Mouse (Mus musculus): ENCODE measurements around the gene Gm648. TPM values are rescaled to one million over a fixed set of nuclear protein-coding genes. Genes with fewer than 3 reads are reported as not detected.
A peak's percentile ranks its signal among the peaks of the same experiment; 100 is the strongest.

Gm648 gene
- not detected in 2 replicates for polyA plus RNA-seq (2015; fragmentation: Nextera tagmentation; extraction: Ambion mirVana)

GRCm38 (mm10) chrX:56549506-56549905 is at the start of gene Gm648:
Gene Gm648 (minus strand): TSS chrX:56549606.
- WGBS: 87% methylated on average over 7 of the region's 7 CpGs
- DNase-seq (ENCODE audit: low spot score) (no peak), ATAC-seq (replicated peaks; ENCODE audit: low FRiP score, low read depth) (no peak)
- Histone ChIP-seq H3K27me3 (ENCODE audit: insufficient read depth, low read length) (no peaks in the 10 kb centered on the region), H3K9ac (ENCODE audit: low read depth, low read length) (no peak within 1 kb of the TSS), H3K4me2 (ENCODE audit: low read length) (no peak within 1 kb of the TSS), H3K9me3 (replicated peaks; ENCODE audit: low read length) (no peaks in the 10 kb centered on the region), H3K4me3 (replicated peaks; ENCODE audit: low read depth, low read length) (no peak within 1 kb of the TSS), H3K36me3 (ENCODE audit: insufficient read depth, low read length) (no peaks in the 10 kb centered on the region), H3K27ac (no peak within 1 kb of the TSS), H3K4me1 (replicated peaks; ENCODE audit: insufficient read depth, low read length) (no peaks in the 10 kb centered on the region)
- TF ChIP-seq CTCF (IDR thresholded peaks at IDR 0.05; ENCODE audit: low read depth): no peak

- WGBS: 26% methylated on average over 44 of the region's 44 CpGs
- peak; percentile 97 for DNase-seq (ENCODE audit: low spot score)
- H3K36me3 ChIP-seq (ENCODE audit: insufficient read depth, low read length): no peaks in the 10 kb centered on the region
- ATAC-seq (replicated peaks; ENCODE audit: low FRiP score, low read depth): peak; percentile 99
- H3K4me1 ChIP-seq (replicated peaks; ENCODE audit: insufficient read depth, low read length): no peaks in the 10 kb centered on the region
- H3K27me3 ChIP-seq (ENCODE audit: insufficient read depth, low read length): no peaks in the 10 kb centered on the region
- H3K4me3 ChIP-seq (replicated peaks; ENCODE audit: low read depth, low read length): peak within 1 kb of the TSS; percentile 69
- peak within 1 kb of the TSS; percentile 72; the same call in 1 of the 2 replicates for H3K27ac ChIP-seq
- no peak for TF ChIP-seq CTCF (IDR thresholded peaks at IDR 0.05; ENCODE audit: low read depth)
- no peaks in the 10 kb centered on the region for H3K9me3 ChIP-seq (replicated peaks; ENCODE audit: low read length)
- peak within 1 kb of the TSS; percentile 73 for H3K9ac ChIP-seq (ENCODE audit: low read depth, low read length)
- peak within 1 kb of the TSS; percentile 59 for H3K4me2 ChIP-seq (ENCODE audit: low read length)
These were observed 48.7 kb upstream of the Gm648 start, which contains the start of gene Mmgt1 for GRCm38 (mm10) chrX:56597887-56598640. Gene Mmgt1 (minus strand): TSS chrX:56598069.

GRCm38 (mm10) chrX:56597219-56597886 is 47.9 kb upstream of the Gm648 start:
- Histone ChIP-seq H3K9ac (ENCODE audit: low read depth, low read length) (peak overlapping the region; percentile 73), H3K36me3 (ENCODE audit: insufficient read depth, low read length) (no peaks in the 10 kb centered on the region), H3K9me3 (replicated peaks; ENCODE audit: low read length) (no peaks in the 10 kb centered on the region), H3K4me3 (replicated peaks; ENCODE audit: low read depth, low read length) (peak overlapping the region; percentile 69), H3K27ac (peak overlapping the region; percentile 72; the same call in 1 of the 2 replicates), H3K4me1 (replicated peaks; ENCODE audit: insufficient read depth, low read length) (no peaks in the 10 kb centered on the region), H3K27me3 (ENCODE audit: insufficient read depth, low read length) (no peaks in the 10 kb centered on the region), H3K4me2 (ENCODE audit: low read length) (peak overlapping the region; percentile 55)
- DNase-seq (ENCODE audit: low spot score) (peak; percentile 31), ATAC-seq (replicated peaks; ENCODE audit: low FRiP score, low read depth) (peak; percentile 51)
- peak; percentile 44; the same call in 1 of the 2 replicates for TF ChIP-seq CTCF (IDR thresholded peaks at IDR 0.05; ENCODE audit: low read depth)
- 26% methylated on average over 25 of the region's 25 CpGs for WGBS

GRCm38 (mm10) chrX:56578200-56578599 is 28.8 kb upstream of the Gm648 start:
- no peak overlapping the region for H3K9ac ChIP-seq (ENCODE audit: low read depth, low read length)
- WGBS: 77% methylated on average over 2 of the region's 2 CpGs

DNA sequence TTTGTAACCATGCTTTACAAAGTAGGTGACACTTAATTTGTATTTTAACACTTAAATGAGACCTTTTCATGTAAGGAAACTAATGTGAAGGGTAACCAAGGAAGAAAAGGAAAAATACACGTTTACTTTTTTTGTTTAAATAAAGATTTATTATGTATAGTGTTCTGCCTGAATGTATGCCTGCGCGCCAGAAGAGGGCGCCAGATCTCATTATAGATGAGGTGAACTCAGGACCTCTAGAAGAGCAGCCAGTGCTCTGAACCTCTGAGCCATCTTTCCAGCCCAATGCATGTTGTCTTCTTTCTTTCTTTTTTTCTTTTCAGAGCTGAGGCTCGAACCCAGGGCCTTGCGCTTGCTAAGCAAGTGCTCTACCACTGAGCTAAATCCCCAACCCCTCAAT is 23.1 kb upstream of the Gm648 start:
- no peaks in the 10 kb centered on the region for H3K4me1 ChIP-seq (replicated peaks; ENCODE audit: insufficient read depth, low read length)
- ATAC-seq (replicated peaks; ENCODE audit: low FRiP score, low read depth) (no peak), DNase-seq (ENCODE audit: low spot score) (peak; percentile 21)
- H3K4me2 ChIP-seq (ENCODE audit: low read length): no peak overlapping the region
- WGBS: 25% methylated on average over 6 of the region's 6 CpGs
- peak; percentile 58 for TF ChIP-seq CTCF (IDR thresholded peaks at IDR 0.05; ENCODE audit: low read depth)
- no peaks in the 10 kb centered on the region for H3K9me3 ChIP-seq (replicated peaks; ENCODE audit: low read length)
- H3K27me3 ChIP-seq (ENCODE audit: insufficient read depth, low read length): no peaks in the 10 kb centered on the region
- H3K9ac ChIP-seq (ENCODE audit: low read depth, low read length): no peak overlapping the region
- no peak overlapping the region for H3K4me3 ChIP-seq (replicated peaks; ENCODE audit: low read depth, low read length)
- H3K36me3 ChIP-seq (ENCODE audit: insufficient read depth, low read length): no peaks in the 10 kb centered on the region
- H3K27ac ChIP-seq: no peak overlapping the region

More at GRCm38 (mm10) chrX:56578200-56578599, 28.8 kb upstream of the Gm648 start:
- Histone ChIP-seq H3K27ac (no peak overlapping the region), H3K4me2 (ENCODE audit: low read length) (no peak overlapping the region), H3K27me3 (ENCODE audit: insufficient read depth, low read length) (no peaks in the 10 kb centered on the region), H3K4me3 (replicated peaks; ENCODE audit: low read depth, low read length) (no peak overlapping the region), H3K4me1 (replicated peaks; ENCODE audit: insufficient read depth, low read length) (no peaks in the 10 kb centered on the region), H3K9me3 (replicated peaks; ENCODE audit: low read length) (no peaks in the 10 kb centered on the region), H3K36me3 (ENCODE audit: insufficient read depth, low read length) (no peaks in the 10 kb centered on the region)
- TF ChIP-seq CTCF (IDR thresholded peaks at IDR 0.05; ENCODE audit: low read depth): no peak
- DNase-seq (ENCODE audit: low spot score): no peak
- no peak for ATAC-seq (replicated peaks; ENCODE audit: low FRiP score, low read depth)

DNA sequence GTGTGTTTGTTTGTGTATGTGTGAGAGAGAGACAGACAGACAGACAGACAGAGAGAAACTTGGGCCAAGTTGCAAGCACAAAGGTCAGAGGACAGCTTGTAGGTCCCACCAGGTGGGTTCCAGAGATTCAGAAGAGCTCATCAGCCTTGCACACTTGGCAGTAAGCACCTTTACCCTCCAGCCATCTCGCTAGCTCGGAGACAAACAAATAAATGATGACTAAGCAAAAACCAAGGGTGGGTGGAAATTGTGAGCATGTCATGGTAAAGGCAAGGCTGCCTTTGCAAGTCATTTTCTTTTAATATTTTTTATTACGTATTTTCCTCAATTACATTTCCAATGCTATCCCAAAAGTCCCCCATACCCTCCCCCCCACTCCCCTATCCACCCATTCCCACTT is 4.2 kb upstream of the Gm648 start:
- H3K4me1 ChIP-seq (replicated peaks; ENCODE audit: insufficient read depth, low read length): no peaks in the 10 kb centered on the region
- DNase-seq (ENCODE audit: low spot score) (no peak), ATAC-seq (replicated peaks; ENCODE audit: low FRiP score, low read depth) (no peak)
- H3K9ac ChIP-seq (ENCODE audit: low read depth, low read length): no peak overlapping the region
- 72% methylated on average over 3 of the region's 3 CpGs for WGBS
- no peak for TF ChIP-seq CTCF (IDR thresholded peaks at IDR 0.05; ENCODE audit: low read depth)
- H3K4me2 ChIP-seq (ENCODE audit: low read length): no peak overlapping the region
- no peak overlapping the region for H3K27ac ChIP-seq
- no peaks in the 10 kb centered on the region for H3K36me3 ChIP-seq (ENCODE audit: insufficient read depth, low read length)
- H3K9me3 ChIP-seq (replicated peaks; ENCODE audit: low read length): no peaks in the 10 kb centered on the region
- no peak overlapping the region for H3K4me3 ChIP-seq (replicated peaks; ENCODE audit: low read depth, low read length)
- H3K27me3 ChIP-seq (ENCODE audit: insufficient read depth, low read length): no peaks in the 10 kb centered on the region

All from kidney, postnatal 0 days (tissue).